Mouse (Mus musculus) lung, adult 2 months (tissue): ENCODE measurements at regions not wholly inside any gene's neighbourhood (a gene's known extent, or its start where the extent isn't known, plus 50 kb on each side); places are given as distances from the start of the nearest gene placed in this dataset.

ENCODE experiments used
- CTCF ChIP-seq: fragments of 200-500 bp; IDR thresholded peaks from 2 replicates; pipeline ENCODE4 v1.5.1; 2011; ENCODE audit warnings: mild to moderate bottlenecking, low read length, control low read depth; ENCODE audit not compliant: insufficient read depth
- POLR2A ChIP-seq: fragments of 200-500 bp; IDR thresholded peaks from 2 replicates; pipeline ENCODE4 v1.6.1; 2011; ENCODE audit warnings: low read depth, mild to moderate bottlenecking, control low read depth, low read length, borderline replicate concordance; ENCODE audit errors: extremely low read depth

- TF ChIP-seq POLR2A, result no peak
- no peak for TF ChIP-seq CTCF
These were observed 448.0 kb upstream of the Mef2c start for GRCm38 (mm10) chr13:83055865-83056264.
